Mouse (Mus musculus) megakaryocyte, embryonic 14.5 days (primary cell): ENCODE measurements around the gene Tmem30a.

Experiments used
- FLI1 ChIP-seq: IDR thresholded peaks from 2 replicates; pipeline ENCODE4 v1.6.1; 2012; ENCODE audit warnings: low read length, inconsistent platforms, mixed read lengths
- GATA1 ChIP-seq: IDR thresholded peaks from 3 replicates; pipeline ENCODE4 v1.6.1; 2012; ENCODE audit warnings: mixed read lengths, low read length, inconsistent platforms, borderline replicate concordance

GRCm38 (mm10) chr9:79766991-79767545 lies 26.2 kb downstream of the Tmem30a start:
- TF ChIP-seq GATA1 (no peak), FLI1 (no peak)
